Mouse (Mus musculus): ENCODE data around the gene Sorcs2. TPM values are rescaled to one million over a fixed set of nuclear protein-coding genes. Genes with fewer than 3 reads are reported as not detected.
A peak's percentile ranks its signal among the peaks of the same experiment; 100 is the strongest.

Sorcs2 gene
- polyA plus RNA-seq, 1 experiment from 2014 or later, result 9.0 TPM

DNA sequence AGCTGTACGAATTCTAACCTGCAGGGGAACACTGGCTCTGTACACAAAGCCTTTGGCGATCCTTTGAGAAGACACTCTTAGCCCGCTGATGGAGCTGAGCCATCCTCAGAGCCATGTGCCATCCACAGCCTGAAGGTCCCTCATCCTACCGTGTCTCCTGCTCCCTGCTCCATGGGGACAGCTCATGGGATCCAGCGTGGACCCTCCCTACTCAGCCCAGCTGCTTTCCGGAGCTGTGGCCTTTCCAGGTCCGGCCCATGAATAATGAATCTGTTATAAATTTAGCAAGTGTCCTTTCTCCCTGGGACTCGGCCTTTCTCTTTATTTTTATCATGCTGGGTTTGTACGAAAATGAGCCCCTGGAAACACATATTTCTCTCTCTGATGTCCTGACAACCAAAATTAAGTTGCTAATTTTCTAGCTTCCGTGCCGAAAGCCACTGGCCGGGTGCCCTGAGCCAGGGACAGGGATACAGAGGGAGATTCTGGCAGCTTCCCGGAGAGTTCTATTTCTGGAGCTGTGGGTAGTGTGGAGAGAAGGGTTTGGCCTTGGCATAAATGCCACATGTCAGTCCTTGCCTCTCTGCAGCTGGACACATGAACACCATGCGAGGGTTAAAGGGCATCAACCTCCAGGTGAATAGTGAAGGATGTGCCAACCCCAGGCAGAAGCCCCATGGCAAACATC, 228.8 kb downstream of the Sorcs2 start:
- H3K4me1 ChIP-seq, result peaks cover 31% of the 10 kb centered on the region
- H3K27me3 ChIP-seq (ENCODE audit: low read depth, poor library complexity, severe bottlenecking), result no peaks in the 10 kb centered on the region; the same call in 1 of the 2 replicates
- no peaks in the 10 kb centered on the region for H3K36me3 ChIP-seq
- no peak for DNase-seq (ENCODE audit: low spot score)
- no peaks in the 10 kb centered on the region for H3K9me3 ChIP-seq (replicated peaks)
- WGBS, result 84% methylated on average over 14 of the region's 14 CpGs
- no peak overlapping the region for H3K4me3 ChIP-seq
- H3K27ac ChIP-seq (replicated peaks), result 0 out of 2 replicates have a peak overlapping the region, but pooled peaks have one; percentile 23

DNA sequence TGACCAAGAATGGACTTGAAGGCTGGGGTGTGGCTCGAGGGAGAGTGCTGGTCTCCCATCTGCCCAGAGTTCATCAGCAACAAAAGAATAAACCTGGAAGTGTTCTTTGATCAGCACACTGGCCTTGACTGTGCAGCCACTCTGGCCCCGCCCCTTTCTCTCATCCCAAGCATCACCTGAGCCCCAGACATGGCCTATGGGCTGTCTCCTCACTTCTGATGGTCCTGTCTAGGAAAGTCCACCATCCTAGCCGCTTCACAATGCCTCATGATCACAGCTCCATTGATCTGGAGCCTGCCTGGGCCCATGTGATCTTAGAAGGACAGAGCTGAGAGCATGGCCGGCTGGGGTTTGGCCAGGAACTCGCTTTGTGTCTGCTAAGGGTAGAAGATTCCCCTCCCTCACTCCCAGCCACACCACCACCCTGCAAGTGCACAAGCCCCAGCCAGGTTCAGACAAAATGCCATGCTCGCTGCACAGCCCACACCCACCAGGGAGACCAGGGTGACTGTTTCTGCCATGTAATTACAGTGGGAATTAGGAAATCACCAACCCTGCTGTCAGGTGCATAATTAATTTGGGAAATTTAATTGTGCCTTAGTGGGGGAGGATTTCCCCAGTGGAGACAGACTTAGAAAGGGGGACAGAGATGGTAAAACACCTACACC, 231.5 kb downstream of the Sorcs2 start:
- no peaks in the 10 kb centered on the region for H3K36me3 ChIP-seq
- 81% methylated on average over 6 of the region's 6 CpGs for WGBS

DNA sequence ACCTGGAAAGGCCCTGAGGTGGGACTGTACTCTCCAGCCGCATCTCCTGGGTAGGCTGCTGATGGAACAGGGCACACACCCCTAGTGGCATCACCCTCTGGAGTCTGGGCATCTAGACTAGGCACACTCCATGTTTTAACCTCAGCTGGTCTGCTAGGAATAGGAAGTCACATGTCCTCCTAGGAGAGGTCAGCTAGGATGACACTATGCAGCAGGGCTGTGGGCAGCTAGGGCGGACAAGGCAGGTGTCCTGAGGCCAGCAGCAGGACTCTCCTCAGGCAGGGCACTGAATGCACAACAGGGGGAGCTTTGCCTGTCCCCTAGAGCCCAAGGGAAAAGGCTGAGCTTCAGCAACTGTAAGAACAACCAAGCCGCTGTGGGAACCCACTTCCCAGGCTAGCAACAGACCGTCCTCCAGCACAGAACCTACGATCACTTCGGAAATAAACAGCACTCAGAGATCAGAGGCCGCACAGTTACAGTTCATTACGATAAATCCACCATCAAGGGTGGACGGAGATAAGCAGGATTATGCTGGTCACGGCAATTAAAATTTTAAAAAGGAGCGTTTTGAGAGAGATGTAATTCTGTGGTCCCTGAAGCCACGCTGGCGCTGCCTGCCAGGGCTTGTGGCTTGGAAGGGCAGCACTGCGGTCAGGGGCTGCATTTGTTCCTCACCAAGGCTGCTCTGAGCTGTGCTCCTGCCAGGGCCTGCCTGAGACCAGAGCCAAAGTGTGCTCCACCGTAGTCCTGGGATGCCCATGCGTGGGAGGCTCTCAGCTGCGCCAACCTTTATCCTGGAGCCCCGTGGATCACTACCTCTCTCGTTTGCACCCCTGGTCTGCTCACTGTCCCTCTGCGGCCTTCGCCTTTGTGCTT, 232.3 kb downstream of the Sorcs2 start:
- no peak for DNase-seq (ENCODE audit: low spot score)
- peaks cover 27% of the 10 kb centered on the region for H3K4me1 ChIP-seq
- WGBS, result 74% methylated on average over 21 of the region's 21 CpGs
- H3K9me3 ChIP-seq (replicated peaks), result no peaks in the 10 kb centered on the region
- no peaks in the 10 kb centered on the region for H3K36me3 ChIP-seq
- H3K27me3 ChIP-seq (ENCODE audit: low read depth, poor library complexity, severe bottlenecking), result no peaks in the 10 kb centered on the region
- peak overlapping the region; percentile 67 for H3K27ac ChIP-seq (replicated peaks)
- H3K4me3 ChIP-seq, result no peak overlapping the region

More for the DNA sequence above, 231.5 kb downstream of the Sorcs2 start:
- H3K27me3 ChIP-seq (ENCODE audit: low read depth, poor library complexity, severe bottlenecking), result no peaks in the 10 kb centered on the region
- H3K4me1 ChIP-seq, result peaks cover 27% of the 10 kb centered on the region
- H3K27ac ChIP-seq (replicated peaks), result peak overlapping the region; percentile 67
- no peak for DNase-seq (ENCODE audit: low spot score)
- no peak overlapping the region for H3K4me3 ChIP-seq
- no peaks in the 10 kb centered on the region for H3K9me3 ChIP-seq (replicated peaks)

DNA sequence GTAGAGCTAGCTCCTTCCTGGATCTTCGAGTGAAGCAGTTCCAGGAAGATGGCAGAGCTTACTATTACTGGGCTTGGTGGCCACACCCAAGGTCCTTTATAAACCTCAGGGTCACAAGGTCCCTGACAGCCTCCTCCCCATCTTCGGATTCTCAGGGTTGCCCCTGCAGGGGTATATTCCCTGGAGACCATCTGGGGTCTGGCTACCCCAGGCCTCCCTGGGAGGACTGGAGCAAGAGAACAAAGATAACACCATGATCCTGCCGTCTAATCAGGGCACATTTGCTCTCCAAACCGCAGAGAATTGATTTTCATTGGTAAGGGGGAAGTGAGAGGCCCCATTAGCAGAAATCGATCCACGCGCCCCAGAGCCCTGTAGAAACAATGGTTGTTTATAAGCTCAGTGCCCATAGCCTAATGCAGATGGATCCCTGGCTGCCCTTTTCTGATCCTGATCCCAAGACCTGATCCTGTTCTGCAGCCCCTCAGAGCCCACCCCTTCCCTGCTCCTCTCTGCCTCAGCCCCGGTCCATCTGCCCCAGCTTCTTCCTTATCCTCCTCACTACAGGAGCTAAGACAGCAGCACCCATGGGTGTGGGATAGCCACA, 243.0 kb downstream of the Sorcs2 start:
- peaks cover 52% of the 10 kb centered on the region for H3K4me1 ChIP-seq
- WGBS, result 56% methylated on average over 8 of the region's 8 CpGs
- no peaks in the 10 kb centered on the region for H3K36me3 ChIP-seq
- H3K4me3 ChIP-seq, result no peak overlapping the region
- H3K9me3 ChIP-seq (replicated peaks), result no peaks in the 10 kb centered on the region
- peak; percentile 41 for DNase-seq (ENCODE audit: low spot score)
- H3K27me3 ChIP-seq (ENCODE audit: low read depth, poor library complexity, severe bottlenecking), result 0 out of 2 replicates have a peak, but pooled peaks cover 5% of the 10 kb centered on the region
- peak overlapping the region; percentile 78 for H3K27ac ChIP-seq (replicated peaks)

DNA sequence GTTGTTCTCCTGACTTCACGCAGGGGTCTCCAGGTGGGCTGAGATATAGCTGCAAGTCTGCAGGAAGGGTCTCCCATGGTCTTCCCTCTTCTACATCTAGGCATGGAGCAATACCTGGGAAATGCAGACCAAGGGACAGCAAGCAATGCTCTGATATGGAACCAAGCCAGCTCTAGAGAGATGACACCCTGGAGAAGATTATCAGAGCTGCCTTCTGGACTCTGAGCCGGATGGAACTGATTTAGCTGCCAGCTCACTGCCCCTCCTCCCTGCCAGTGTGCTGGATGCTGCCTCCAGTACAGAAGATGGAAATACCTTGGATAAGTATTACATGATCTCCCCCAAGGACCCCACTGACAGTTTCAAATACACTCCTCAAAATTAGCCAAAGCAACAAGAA, 244.7 kb downstream of the Sorcs2 start:
- 87% methylated on average over 2 of the region's 2 CpGs for WGBS
- Histone ChIP-seq H3K9me3 (replicated peaks) (no peaks in the 10 kb centered on the region), H3K27me3 (ENCODE audit: low read depth, poor library complexity, severe bottlenecking) (0 out of 2 replicates have a peak, but pooled peaks cover 5% of the 10 kb centered on the region), H3K4me1 (peaks cover 46% of the 10 kb centered on the region), H3K36me3 (no peaks in the 10 kb centered on the region), H3K4me3 (no peak overlapping the region), H3K27ac (replicated peaks) (no peak overlapping the region)
- no peak for DNase-seq (ENCODE audit: low spot score)

DNA sequence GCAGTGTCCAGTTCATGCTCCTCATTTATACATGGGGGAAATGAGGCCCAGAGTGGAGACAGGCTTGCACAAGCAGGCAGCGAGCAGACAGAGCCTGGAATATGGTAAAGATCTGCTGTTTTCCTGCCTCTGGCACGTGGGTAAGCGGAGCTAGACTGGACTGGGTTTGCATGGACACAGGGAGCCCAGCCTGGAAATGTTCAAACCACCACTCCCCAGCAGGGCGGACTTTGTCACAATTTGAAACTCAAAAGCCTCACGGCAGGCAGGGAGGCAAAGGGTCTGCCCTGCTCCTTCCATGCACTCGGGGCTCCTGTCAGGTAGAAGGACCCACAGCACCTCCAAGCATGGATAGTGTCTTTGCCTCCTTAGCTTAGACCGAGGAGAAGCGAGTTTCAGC, 246.9 kb downstream of the Sorcs2 start:
- H3K36me3 ChIP-seq, result no peaks in the 10 kb centered on the region
- WGBS, result 70% methylated on average over 8 of the region's 8 CpGs
- no peak for DNase-seq (ENCODE audit: low spot score)

DNA sequence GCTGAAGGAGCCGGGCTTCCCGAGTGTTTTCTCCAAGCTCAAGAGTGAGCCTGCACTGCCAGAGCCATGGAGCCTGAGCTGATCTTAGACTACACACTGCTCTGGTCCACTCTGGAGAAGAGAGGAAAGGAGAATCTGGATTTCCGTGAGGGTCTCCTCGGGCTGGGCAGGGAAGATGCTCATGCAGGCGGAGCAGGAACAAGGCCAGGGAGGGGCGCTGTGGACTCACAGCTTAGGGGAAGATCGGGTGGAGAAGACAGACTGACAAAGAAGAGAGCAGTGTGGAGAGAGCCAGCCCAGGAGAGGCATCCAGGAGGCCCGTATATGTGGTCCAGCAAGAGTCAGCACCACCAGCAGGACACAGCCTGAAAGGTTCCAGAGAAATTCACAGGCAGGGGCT, 248.8 kb downstream of the Sorcs2 start:
- Histone ChIP-seq H3K9me3 (replicated peaks) (no peaks in the 10 kb centered on the region), H3K27ac (replicated peaks) (peak overlapping the region; percentile 14; the same call in 1 of the 2 replicates), H3K27me3 (ENCODE audit: low read depth, poor library complexity, severe bottlenecking) (0 out of 2 replicates have a peak, but pooled peaks cover 5% of the 10 kb centered on the region), H3K4me3 (no peak overlapping the region), H3K4me1 (peaks cover 32% of the 10 kb centered on the region), H3K36me3 (no peaks in the 10 kb centered on the region)
- WGBS, result 57% methylated on average over 8 of the region's 8 CpGs
- DNase-seq (ENCODE audit: low spot score), result no peak

More for the DNA sequence above, 246.9 kb downstream of the Sorcs2 start:
- no peak overlapping the region for H3K4me3 ChIP-seq
- H3K27me3 ChIP-seq (ENCODE audit: low read depth, poor library complexity, severe bottlenecking), result 0 out of 2 replicates have a peak, but pooled peaks cover 5% of the 10 kb centered on the region
- H3K27ac ChIP-seq (replicated peaks), result peak overlapping the region; percentile 50; the same call in 1 of the 2 replicates
- H3K4me1 ChIP-seq, result peaks cover 37% of the 10 kb centered on the region
- no peaks in the 10 kb centered on the region for H3K9me3 ChIP-seq (replicated peaks)

DNA sequence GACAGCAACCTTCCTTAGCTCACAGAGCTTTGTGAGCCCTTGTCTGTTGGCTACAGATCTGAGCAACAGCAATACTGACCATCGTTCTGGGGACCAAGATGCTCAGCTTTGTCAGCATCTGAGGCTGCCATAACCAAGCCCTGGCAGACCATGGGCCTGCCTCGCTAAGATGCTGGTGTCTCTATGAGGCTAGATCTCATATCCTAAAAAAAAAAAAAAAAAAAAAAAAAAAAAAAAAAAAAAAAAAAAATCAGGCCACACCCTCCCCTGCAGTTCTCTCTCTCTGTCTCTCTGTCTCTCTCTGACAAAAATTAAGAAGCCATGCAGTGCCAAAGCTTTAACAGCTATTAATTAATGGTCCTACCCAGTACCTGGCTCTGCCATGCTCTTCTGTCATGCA, 251.3 kb downstream of the Sorcs2 start:
- no peak overlapping the region for H3K4me3 ChIP-seq
- H3K9me3 ChIP-seq (replicated peaks), result no peaks in the 10 kb centered on the region
- no peak for DNase-seq (ENCODE audit: low spot score)
- no peak overlapping the region; the same call in 1 of the 2 replicates for H3K27ac ChIP-seq (replicated peaks)
- no peaks in the 10 kb centered on the region for H3K36me3 ChIP-seq
- WGBS, result 79% methylated on average over 2 of the region's 2 CpGs
- peaks cover 33% of the 10 kb centered on the region for H3K4me1 ChIP-seq
- H3K27me3 ChIP-seq (ENCODE audit: low read depth, poor library complexity, severe bottlenecking), result peaks cover 15% of the 10 kb centered on the region; the same call in 1 of the 2 replicates

DNA sequence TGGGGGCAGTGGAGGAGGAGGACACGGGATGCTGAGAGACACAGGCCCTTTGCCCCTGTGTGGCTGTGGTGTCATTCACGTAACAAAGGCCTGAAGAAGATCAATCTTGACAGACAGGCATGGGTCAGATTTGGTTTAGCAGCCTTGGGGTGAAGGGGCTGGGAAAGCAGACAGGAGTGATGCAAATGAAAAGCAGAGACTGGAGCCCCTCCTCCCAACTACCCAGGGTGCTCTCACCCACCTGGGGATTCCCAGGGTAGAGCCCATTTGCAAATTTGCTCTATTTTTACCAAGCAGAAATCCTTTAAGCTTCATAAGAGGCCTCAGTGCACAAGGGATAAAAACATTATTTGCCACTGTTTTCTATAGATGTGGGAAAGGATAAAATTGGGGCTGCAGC, 253.4 kb downstream of the Sorcs2 start:
- 25% methylated on average over 2 of the region's 2 CpGs for WGBS
- no peaks in the 10 kb centered on the region for H3K36me3 ChIP-seq
- H3K9me3 ChIP-seq (replicated peaks), result no peaks in the 10 kb centered on the region
- H3K4me3 ChIP-seq, result no peak overlapping the region
- no peak for DNase-seq (ENCODE audit: low spot score)
- peaks cover 32% of the 10 kb centered on the region for H3K4me1 ChIP-seq
- H3K27me3 ChIP-seq (ENCODE audit: low read depth, poor library complexity, severe bottlenecking), result peaks cover 10% of the 10 kb centered on the region; the same call in 1 of the 2 replicates
- peak overlapping the region; percentile 67; the same call in 1 of the 2 replicates for H3K27ac ChIP-seq (replicated peaks)

DNA sequence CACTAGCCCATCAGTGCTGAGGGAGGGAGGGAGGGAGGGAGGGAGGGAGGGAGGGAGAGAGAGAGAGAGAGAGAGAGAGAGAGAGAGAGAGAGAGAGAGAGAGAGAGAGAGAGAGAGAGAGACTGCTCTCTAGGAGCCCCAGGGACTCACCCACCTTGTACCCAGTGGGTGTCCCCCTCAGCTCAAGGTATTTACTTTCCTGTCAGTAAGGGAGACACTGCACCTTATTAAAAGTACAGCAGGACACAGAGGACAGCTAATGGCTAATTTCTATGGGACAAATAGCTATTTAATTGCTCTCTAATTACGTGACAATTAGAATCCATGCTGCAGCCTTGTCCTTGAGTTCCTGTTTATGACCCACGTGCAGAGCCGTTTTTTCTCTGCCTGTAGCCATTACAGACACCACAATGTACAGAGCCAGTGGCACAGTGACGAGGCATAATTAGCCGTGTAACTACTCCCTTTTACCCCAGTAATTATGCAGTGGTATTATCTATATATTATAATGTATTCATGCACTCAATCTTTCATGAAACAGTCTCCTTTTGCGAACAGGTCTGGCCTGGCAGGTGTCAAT, 256.2 kb downstream of the Sorcs2 start:
- peaks cover 27% of the 10 kb centered on the region for H3K4me1 ChIP-seq
- 84% methylated on average over 6 of the region's 6 CpGs for WGBS
- H3K27me3 ChIP-seq (ENCODE audit: low read depth, poor library complexity, severe bottlenecking), result peaks cover 10% of the 10 kb centered on the region; the same call in 1 of the 2 replicates
- no peak overlapping the region for H3K27ac ChIP-seq (replicated peaks)
- DNase-seq (ENCODE audit: low spot score), result no peak
- H3K9me3 ChIP-seq (replicated peaks), result no peaks in the 10 kb centered on the region
- no peaks in the 10 kb centered on the region for H3K36me3 ChIP-seq
- no peak overlapping the region for H3K4me3 ChIP-seq

DNA sequence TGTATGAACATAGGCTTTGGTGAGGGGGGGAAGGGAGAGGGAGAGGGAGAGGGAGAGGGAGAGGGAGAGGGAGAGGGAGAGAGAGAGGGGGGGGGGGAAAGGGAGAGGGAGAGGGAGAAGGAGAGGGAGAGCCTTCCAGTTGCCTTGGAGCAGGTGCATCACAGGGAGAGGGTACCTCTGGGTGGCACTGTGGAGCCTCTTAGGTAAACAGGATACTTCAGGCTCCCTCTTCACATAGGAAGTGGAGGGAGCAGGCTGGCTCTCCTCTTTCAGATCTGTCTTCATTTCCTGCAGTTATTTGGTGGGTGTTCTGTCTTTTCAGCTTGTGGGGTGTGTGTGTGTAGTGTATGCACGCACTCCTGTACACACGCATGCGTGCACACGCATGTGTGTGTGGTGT, 256.8 kb downstream of the Sorcs2 start:
- peaks cover 10% of the 10 kb centered on the region; the same call in 1 of the 2 replicates for H3K27me3 ChIP-seq (ENCODE audit: low read depth, poor library complexity, severe bottlenecking)
- H3K36me3 ChIP-seq, result no peaks in the 10 kb centered on the region
- H3K4me3 ChIP-seq, result no peak overlapping the region
- H3K9me3 ChIP-seq (replicated peaks), result no peaks in the 10 kb centered on the region
- H3K27ac ChIP-seq (replicated peaks), result no peak overlapping the region
- peaks cover 31% of the 10 kb centered on the region for H3K4me1 ChIP-seq
- WGBS, result 85% methylated on average over 4 of the region's 4 CpGs
- DNase-seq (ENCODE audit: low spot score), result no peak

DNA sequence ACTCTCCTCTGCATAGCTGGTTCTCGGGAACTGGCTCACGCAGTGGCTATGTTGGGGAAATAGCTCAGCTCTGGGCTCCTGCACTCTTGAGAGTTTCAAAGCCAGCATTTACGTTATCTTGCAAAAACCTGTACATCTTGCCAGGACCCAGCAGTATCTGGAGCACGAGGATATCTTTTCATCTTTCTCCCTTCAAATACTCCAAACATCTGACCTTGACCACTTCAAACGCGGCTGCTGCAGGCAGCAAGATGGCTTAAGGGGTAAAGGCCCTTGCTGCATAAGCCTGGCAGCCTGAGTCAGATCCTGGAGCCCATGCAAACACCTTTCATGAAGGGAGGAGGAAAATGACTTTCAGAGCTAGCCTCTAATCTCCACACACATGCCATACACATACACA, 258.2 kb downstream of the Sorcs2 start:
- H3K27ac ChIP-seq (replicated peaks), result no peak overlapping the region
- no peak for DNase-seq (ENCODE audit: low spot score)
- 88% methylated on average over 6 of the region's 6 CpGs for WGBS
- H3K27me3 ChIP-seq (ENCODE audit: low read depth, poor library complexity, severe bottlenecking), result peaks cover 10% of the 10 kb centered on the region; the same call in 1 of the 2 replicates
- H3K9me3 ChIP-seq (replicated peaks), result no peaks in the 10 kb centered on the region
- H3K4me1 ChIP-seq, result peaks cover 23% of the 10 kb centered on the region
- no peaks in the 10 kb centered on the region for H3K36me3 ChIP-seq
- no peak overlapping the region for H3K4me3 ChIP-seq

Measured in midbrain, embryonic 10.5 days (tissue).